Mouse (Mus musculus): ENCODE results near the gene Nox4. TPM values are rescaled to one million over a fixed set of nuclear protein-coding genes. Genes with fewer than 3 reads are reported as not detected.

The Nox4 gene
- total RNA-seq (2022) = under 1 TPM; 0.09 to 0.57 (median 0.33) TPM

- no peak for DNase-seq (ENCODE audit: low spot score in 2 of 2)
These were observed at the start of gene Nox4 for GRCm38 (mm10) chr7:87245856-87246579. Gene Nox4 (plus strand): TSS chr7:87246096.

- no peak for DNase-seq (ENCODE audit: low spot score in 2 of 2)
These were observed 41.1 kb upstream of the Nox4 start for GRCm38 (mm10) chr7:87204751-87205150.

- no peak for DNase-seq (ENCODE audit: low spot score in 2 of 2)
These were observed 24.2 kb upstream of the Nox4 start for GRCm38 (mm10) chr7:87221712-87222111.

GRCm38 (mm10) chr7:87222751-87223150, 23.1 kb upstream of the Nox4 start:
- no peak for DNase-seq (ENCODE audit: low spot score in 2 of 2)

- no peak for DNase-seq (ENCODE audit: low spot score in 2 of 2)
These were observed 20.3 kb upstream of the Nox4 start for GRCm38 (mm10) chr7:87225617-87226016.

GRCm38 (mm10) chr7:87227051-87227948, 18.6 kb upstream of the Nox4 start:
- no peak for DNase-seq (ENCODE audit: low spot score in 2 of 2)

GRCm38 (mm10) chr7:87229502-87229901, 16.4 kb upstream of the Nox4 start:
- no peak for DNase-seq (ENCODE audit: low spot score in 2 of 2)

GRCm38 (mm10) chr7:87241139-87241538, 4.8 kb upstream of the Nox4 start:
- DNase-seq (ENCODE audit: low spot score in 2 of 2) = no peak

GRCm38 (mm10) chr7:87246580-87246934, 661 bp downstream of the Nox4 start:
- no peak for DNase-seq (ENCODE audit: low spot score in 2 of 2)

- DNase-seq (ENCODE audit: low spot score in 2 of 2) = no peak
These were observed 1.0 kb downstream of the Nox4 start for GRCm38 (mm10) chr7:87246940-87247339.

- no peak for DNase-seq (ENCODE audit: low spot score in 2 of 2)
These were observed 2.0 kb downstream of the Nox4 start for GRCm38 (mm10) chr7:87247926-87248325.

- DNase-seq (ENCODE audit: low spot score in 2 of 2) = no peak
These were observed 6.2 kb downstream of the Nox4 start for GRCm38 (mm10) chr7:87252071-87252470.

GRCm38 (mm10) chr7:87277225-87277624, 31.3 kb downstream of the Nox4 start:
- peak in 1 of 2 experiments; percentile 4 for DNase-seq (ENCODE audit: low spot score in 2 of 2)

- DNase-seq (ENCODE audit: low spot score in 2 of 2) = no peak
These were observed 57.9 kb downstream of the Nox4 start for GRCm38 (mm10) chr7:87303726-87304315.

GRCm38 (mm10) chr7:87321571-87321970, 75.7 kb downstream of the Nox4 start:
- no peak for DNase-seq (ENCODE audit: low spot score in 2 of 2)

GRCm38 (mm10) chr7:87322085-87322484, 76.2 kb downstream of the Nox4 start:
- no peak for DNase-seq (ENCODE audit: low spot score in 2 of 2)

GRCm38 (mm10) chr7:87330782-87331558, 85.1 kb downstream of the Nox4 start:
- DNase-seq (ENCODE audit: low spot score in 2 of 2) = no peak

GRCm38 (mm10) chr7:87345598-87345997, 99.7 kb downstream of the Nox4 start:
- no peak for DNase-seq (ENCODE audit: low spot score in 2 of 2)

GRCm38 (mm10) chr7:87352818-87353217, 106.9 kb downstream of the Nox4 start:
- DNase-seq (ENCODE audit: low spot score in 2 of 2) = no peak

- DNase-seq (ENCODE audit: low spot score in 2 of 2) = no peak
These were observed 121.9 kb downstream of the Nox4 start for GRCm38 (mm10) chr7:87367834-87368233.

- DNase-seq (ENCODE audit: low spot score in 2 of 2) = no peak
These were observed 123.2 kb downstream of the Nox4 start for GRCm38 (mm10) chr7:87369131-87369530.

Measured in left cerebral cortex, adult 8-10 months (tissue).